Mouse (Mus musculus) embryonic facial prominence, embryonic 14.5 days (tissue): Measurements from ENCODE around the gene Nos1. TPM values are rescaled to one million over a fixed set of nuclear protein-coding genes. Genes with fewer than 3 reads are reported as not detected.
A peak's percentile ranks its signal among the peaks of the same experiment; 100 is the strongest.

ENCODE experiments used
- ATAC-seq: fragments of 200-750 bp; cut with Nextera tagmentation; 2 replicates; pipeline ENCODE4 v1.8.0; 2017; ENCODE audit warnings: low read depth, moderate number of reproducible peaks, moderate TSS enrichment
- DNase-seq: peaks from one replicate; pipeline ENCODE4 v3.0.0-alpha.2; 2015; ENCODE audit warnings: low spot score
- H3K27ac ChIP-seq: fragments of 300-500 bp; sonication (generic); replicated peaks from 2 replicates; pipeline ENCODE4 v1.5.1; 2014; ENCODE audit warnings: low read depth, mild to moderate bottlenecking, low read length, moderate library complexity
- H3K27me3 ChIP-seq: fragments of 300-500 bp; sonication (generic); replicated peaks from 2 replicates; pipeline ENCODE4 v1.6.1; 2014; ENCODE audit warnings: low read length; ENCODE audit not compliant: control insufficient read depth, insufficient read depth
- H3K36me3 ChIP-seq: fragments of 300-500 bp; sonication (generic); 2 replicates; pipeline ENCODE4 v1.6.1; 2014; ENCODE audit warnings: low read length, mixed read lengths; ENCODE audit not compliant: control insufficient read depth, insufficient read depth
- H3K4me1 ChIP-seq: fragments of 300-500 bp; sonication (generic); 2 replicates; pipeline ENCODE4 v1.6.1; 2014; ENCODE audit warnings: antibody characterized with exemption, low read length; ENCODE audit not compliant: control insufficient read depth, insufficient read depth
- H3K4me2 ChIP-seq: fragments of 300-500 bp; sonication (generic); 2 replicates; pipeline ENCODE4 v1.6.1; 2014; ENCODE audit warnings: low read depth, mild to moderate bottlenecking, low read length, moderate library complexity, mixed read lengths
- H3K4me3 ChIP-seq: fragments of 300-500 bp; sonication (generic); 2 replicates; pipeline ENCODE4 v1.5.1; 2014; ENCODE audit warnings: low read depth, mild to moderate bottlenecking, low read length
- H3K9ac ChIP-seq: fragments of 300-500 bp; sonication (generic); 2 replicates; pipeline ENCODE4 v1.6.1; 2014; ENCODE audit warnings: low read depth, mild to moderate bottlenecking, low read length, moderate library complexity, mixed read lengths
- H3K9me3 ChIP-seq: fragments of 300-500 bp; sonication (generic); 2 replicates; pipeline ENCODE4 v1.6.1; 2016; ENCODE audit warnings: low read length; ENCODE audit not compliant: control insufficient read depth
- WGBS: fragments of 180-500 bp; shearing (Covaris S2); extraction: QIAGEN DNeasy Blood & Tissue Kit; methylation state at CpG from one replicate; pipeline ENCODE4 v1.1.7; 2014; 5-methylcytosine and 5-hydroxymethylcytosine counted together
- polyA plus RNA-seq: library from polyadenylated mRNA; unstranded; fragments of >200 nt; fragmentation: Nextera tagmentation; extraction: Ambion mirVana; gene quantifications from 2 replicates; pipeline ENCODE4 v1.2.1, GENCODE M21; 2014

The Nos1 gene
- polyA plus RNA-seq, 1 experiment from 2014 or later, result 2.5 TPM

GRCm38 (mm10) chr5:117841651-117842347, 61.0 kb downstream of the Nos1 start:
- Histone ChIP-seq H3K4me1 (peaks cover 4% of the 10 kb centered on the region; the same call in 1 of the 2 replicates), H3K36me3 (no peaks in the 10 kb centered on the region), H3K27me3 (peaks cover 65% of the 10 kb centered on the region), H3K9ac (no peak overlapping the region), H3K27ac (no peak overlapping the region), H3K4me2 (peak overlapping the region; percentile 43), H3K9me3 (no peaks in the 10 kb centered on the region), H3K4me3 (peak overlapping the region; percentile 19)
- DNase-seq, result peak; percentile 31
- ATAC-seq, result no peak
- WGBS, result under 1% methylated on average over 31 of the region's 44 CpGs

DNA sequence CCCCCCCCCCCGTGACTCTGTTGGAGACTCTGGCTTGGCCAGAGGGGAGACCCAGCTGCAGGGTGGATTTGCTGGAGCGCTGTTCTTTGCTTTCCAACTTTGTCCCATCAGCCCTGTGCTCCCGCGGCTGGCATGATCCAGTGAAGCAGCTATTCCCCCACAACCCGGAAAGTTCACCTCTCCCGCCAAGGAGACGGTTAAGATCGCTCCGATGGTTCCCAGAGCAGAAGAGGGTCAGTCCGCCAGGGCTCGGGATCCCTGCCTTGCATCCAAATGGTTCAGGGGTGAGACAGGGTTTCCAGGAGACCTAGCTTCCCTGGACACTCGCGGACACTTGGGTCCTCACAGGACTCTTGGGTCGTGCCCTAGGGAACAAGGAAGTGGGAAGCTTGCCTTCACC, 61.9 kb downstream of the Nos1 start:
- Histone ChIP-seq H3K4me1 (peaks cover 4% of the 10 kb centered on the region; the same call in 1 of the 2 replicates), H3K9ac (no peak overlapping the region), H3K27me3 (peaks cover 65% of the 10 kb centered on the region), H3K36me3 (no peaks in the 10 kb centered on the region), H3K4me2 (no peak overlapping the region), H3K27ac (no peak overlapping the region), H3K9me3 (no peaks in the 10 kb centered on the region), H3K4me3 (no peak overlapping the region)
- DNase-seq (no peak), ATAC-seq (no peak)
- WGBS, result 4% methylated on average over 13 of the region's 14 CpGs

GRCm38 (mm10) chr5:117844611-117845010, 63.8 kb downstream of the Nos1 start:
- no peak overlapping the region for H3K27ac ChIP-seq
- DNase-seq, result peak; percentile 62
- peaks cover 50% of the 10 kb centered on the region for H3K27me3 ChIP-seq

GRCm38 (mm10) chr5:117850474-117850873, 69.6 kb downstream of the Nos1 start:
- Histone ChIP-seq H3K9ac (no peak overlapping the region), H3K9me3 (no peaks in the 10 kb centered on the region), H3K27me3 (no peaks in the 10 kb centered on the region), H3K4me2 (no peak overlapping the region), H3K27ac (no peak overlapping the region), H3K4me3 (no peak overlapping the region), H3K4me1 (no peaks in the 10 kb centered on the region), H3K36me3 (no peaks in the 10 kb centered on the region)
- ATAC-seq (no peak), DNase-seq (no peak)
- 75% methylated on average over 12 of the region's 12 CpGs for WGBS

More at GRCm38 (mm10) chr5:117844611-117845010, 63.8 kb downstream of the Nos1 start:
- Histone ChIP-seq H3K9ac (no peak overlapping the region), H3K4me2 (no peak overlapping the region), H3K4me1 (peaks cover 4% of the 10 kb centered on the region; the same call in 1 of the 2 replicates), H3K36me3 (no peaks in the 10 kb centered on the region), H3K4me3 (no peak overlapping the region), H3K9me3 (no peaks in the 10 kb centered on the region)
- WGBS, result 0% methylated on average over 1 of the region's 1 CpGs
- ATAC-seq, result no peak

DNA sequence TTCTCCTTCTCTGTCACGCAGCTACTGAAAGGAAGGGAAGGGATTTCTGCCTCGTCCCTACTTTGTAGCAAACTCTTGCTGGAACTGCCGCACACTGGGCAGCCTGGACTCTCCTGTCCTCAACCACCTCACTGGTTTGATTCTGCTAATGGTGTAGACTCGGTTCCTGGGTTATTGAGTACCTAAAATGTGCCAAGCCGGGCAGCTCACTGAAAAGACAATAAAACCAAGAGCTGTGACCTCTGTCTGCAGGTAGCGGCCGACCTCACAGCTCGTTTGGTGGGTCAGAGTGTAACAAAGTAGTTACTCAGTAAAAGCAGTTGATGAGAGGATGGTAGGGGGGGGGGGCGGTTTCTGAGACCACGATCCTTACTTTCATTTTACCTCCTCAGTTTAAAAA, 72.9 kb downstream of the Nos1 start:
- H3K4me1 ChIP-seq, result no peaks in the 10 kb centered on the region
- no peak overlapping the region for H3K4me2 ChIP-seq
- WGBS, result 79% methylated on average over 10 of the region's 10 CpGs
- ATAC-seq, result no peak
- H3K27ac ChIP-seq, result no peak overlapping the region
- H3K36me3 ChIP-seq, result no peaks in the 10 kb centered on the region
- H3K9me3 ChIP-seq, result no peaks in the 10 kb centered on the region
- H3K4me3 ChIP-seq, result no peak overlapping the region
- no peaks in the 10 kb centered on the region for H3K27me3 ChIP-seq
- no peak for DNase-seq
- H3K9ac ChIP-seq, result no peak overlapping the region

- Histone ChIP-seq H3K4me3 (no peak overlapping the region), H3K27me3 (no peaks in the 10 kb centered on the region; the same call in 1 of the 2 replicates), H3K4me1 (no peaks in the 10 kb centered on the region), H3K36me3 (no peaks in the 10 kb centered on the region), H3K4me2 (no peak overlapping the region), H3K9ac (no peak overlapping the region), H3K27ac (no peak overlapping the region), H3K9me3 (no peaks in the 10 kb centered on the region)
- ATAC-seq, result peak; percentile 62
- 11% methylated on average over 13 of the region's 13 CpGs for WGBS
- peak; percentile 31 for DNase-seq
Observed at GRCm38 (mm10) chr5:117864588-117865300, 83.9 kb downstream of the Nos1 start.

- Histone ChIP-seq H3K4me3 (no peak overlapping the region), H3K4me2 (no peak overlapping the region), H3K9ac (no peak overlapping the region), H3K27ac (no peak overlapping the region), H3K36me3 (no peaks in the 10 kb centered on the region), H3K27me3 (no peaks in the 10 kb centered on the region; the same call in 1 of the 2 replicates), H3K4me1 (no peaks in the 10 kb centered on the region), H3K9me3 (no peaks in the 10 kb centered on the region)
- 63% methylated on average over 16 of the region's 16 CpGs for WGBS
- DNase-seq, result no peak
- no peak for ATAC-seq
Observed at GRCm38 (mm10) chr5:117865876-117866275, 85.0 kb downstream of the Nos1 start.

GRCm38 (mm10) chr5:117871614-117872013, 90.8 kb downstream of the Nos1 start:
- Histone ChIP-seq H3K4me1 (no peaks in the 10 kb centered on the region), H3K4me2 (no peak overlapping the region), H3K9ac (no peak overlapping the region), H3K4me3 (no peak overlapping the region), H3K27me3 (no peaks in the 10 kb centered on the region; the same call in 1 of the 2 replicates), H3K9me3 (no peaks in the 10 kb centered on the region), H3K36me3 (no peaks in the 10 kb centered on the region), H3K27ac (no peak overlapping the region)
- DNase-seq (no peak), ATAC-seq (no peak)
- 82% methylated on average over 1 of the region's 1 CpGs for WGBS
